8 mouse cellular contexts compared by ENCODE assay signal in the genomic region with DNA sequence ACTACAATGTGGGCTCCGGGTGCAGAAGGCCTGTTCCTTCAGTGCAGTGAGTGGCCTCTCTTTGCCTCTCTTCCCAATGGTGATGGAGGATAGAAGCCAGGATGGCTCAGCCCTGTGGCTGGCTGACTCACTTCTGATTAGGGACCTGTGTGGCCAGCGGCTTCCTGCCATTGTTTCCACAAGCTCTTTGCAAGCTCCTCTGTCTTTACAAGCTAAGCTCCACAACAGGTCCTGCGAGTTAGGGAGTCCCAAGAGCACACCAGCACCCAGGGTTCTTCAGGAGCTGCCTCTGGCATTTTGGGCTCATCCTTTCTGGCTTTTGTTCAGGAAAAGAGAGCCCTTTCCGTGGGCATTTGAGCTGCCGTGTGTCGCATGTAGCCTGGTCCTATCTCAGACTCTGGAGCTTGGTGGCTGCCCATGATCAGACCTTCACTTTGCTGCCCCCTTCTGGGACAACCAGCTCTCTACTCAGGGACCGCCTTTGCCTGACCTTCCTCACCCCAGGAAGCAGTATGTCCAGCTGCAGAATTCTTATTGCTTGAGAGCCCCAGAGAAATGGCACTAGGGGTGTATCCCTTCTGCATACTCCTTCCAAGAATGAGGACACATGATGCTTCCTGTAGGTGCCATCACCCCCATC.
DNase-seq lines count a peak whose midpoint lies in the region; ATAC-seq lines count a peak whose summit lies in the region.

No protein-coding gene starts in this region.

- H3K9ac ChIP-seq in embryonic facial prominence, embryonic 14.5 days (ENCODE audit: low read depth, low read length), result no peak overlapping the region
- no peak overlapping the region for H3K9ac ChIP-seq in kidney, embryonic 15.5 days
- 0 out of 2 replicates have a peak overlapping the region, but pooled peaks have one; percentile 14 for H3K9ac ChIP-seq in liver, embryonic 12.5 days
- H3K9ac ChIP-seq in stomach, embryonic 14.5 days (replicated peaks; ENCODE audit: low read depth, low read length), result no peak overlapping the region

- peak; percentile 60; the same call in 1 of the 2 replicates for ATAC-seq in embryonic facial prominence, embryonic 14.5 days (ENCODE audit: low read depth)
- peak; percentile 60 for ATAC-seq in kidney, embryonic 15.5 days (replicated peaks; ENCODE audit: low FRiP score)
- ATAC-seq in liver, embryonic 12.5 days, result peak; percentile 76
- peak; percentile 44; the same call in 1 of the 2 replicates for ATAC-seq in stomach, embryonic 14.5 days (ENCODE audit: insufficient number of reproducible peaks, insufficient read depth, low FRiP score, low read depth)

- no peak overlapping the region for H3K4me3 ChIP-seq in embryonic facial prominence, embryonic 14.5 days (ENCODE audit: low read depth, low read length)
- H3K4me3 ChIP-seq in kidney, embryonic 15.5 days (replicated peaks), result no peak overlapping the region
- H3K4me3 ChIP-seq in liver, embryonic 12.5 days, result no peak overlapping the region
- H3K4me3 ChIP-seq in stomach, embryonic 14.5 days (ENCODE audit: low read depth, low read length), result no peak overlapping the region

- H3K36me3 ChIP-seq in embryonic facial prominence, embryonic 14.5 days (ENCODE audit: control insufficient read depth, insufficient read depth, low read length), result no peaks in the 10 kb centered on the region
- H3K36me3 ChIP-seq in kidney, embryonic 15.5 days, result 0 out of 2 replicates have a peak, but pooled peaks cover 3% of the 10 kb centered on the region
- H3K36me3 ChIP-seq in liver, embryonic 12.5 days, result peaks cover 16% of the 10 kb centered on the region
- H3K36me3 ChIP-seq in stomach, embryonic 14.5 days (ENCODE audit: control insufficient read depth, insufficient read depth, low read length), result no peaks in the 10 kb centered on the region

- no peaks in the 10 kb centered on the region for H3K9me3 ChIP-seq in embryonic facial prominence, embryonic 14.5 days (ENCODE audit: control insufficient read depth, low read length)
- H3K9me3 ChIP-seq in kidney, embryonic 15.5 days (replicated peaks), result no peaks in the 10 kb centered on the region
- no peaks in the 10 kb centered on the region for H3K9me3 ChIP-seq in liver, embryonic 12.5 days (replicated peaks)
- no peaks in the 10 kb centered on the region for H3K9me3 ChIP-seq in stomach, embryonic 14.5 days (ENCODE audit: control insufficient read depth, low read depth, low read length)

- H3K27ac ChIP-seq in embryonic facial prominence, embryonic 14.5 days (replicated peaks; ENCODE audit: low read depth, low read length), result no peak overlapping the region
- peak overlapping the region; percentile 82 for H3K27ac ChIP-seq in kidney, embryonic 15.5 days
- peak overlapping the region; percentile 69 for H3K27ac ChIP-seq in liver, embryonic 12.5 days
- H3K27ac ChIP-seq in stomach, embryonic 14.5 days (ENCODE audit: low read length), result no peak overlapping the region

- DNase-seq in CD4-positive helper T cell, adult 2 months (ENCODE audit: low read depth, low spot score), result peak; percentile 73
- DNase-seq in adrenal gland, postnatal 4 days (ENCODE audit: low spot score in 2 of 2), result peak; percentile 33 to 63
- DNase-seq in embryonic facial prominence, embryonic 14.5 days (ENCODE audit: low spot score), result peak; percentile 59
- DNase-seq in heart, adult 9 months (ENCODE audit: low spot score in 2 of 2), result peak; percentile 84 to 89
- DNase-seq in natural killer cell, adult 2 months (ENCODE audit: low spot score in 2 of 2), result peak; percentile 63 to 71

- H3K27me3 ChIP-seq in embryonic facial prominence, embryonic 14.5 days (replicated peaks; ENCODE audit: control insufficient read depth, insufficient read depth, low read length), result no peaks in the 10 kb centered on the region
- H3K27me3 ChIP-seq in kidney, embryonic 15.5 days, result no peaks in the 10 kb centered on the region
- no peaks in the 10 kb centered on the region for H3K27me3 ChIP-seq in liver, embryonic 12.5 days (replicated peaks)
- H3K27me3 ChIP-seq in stomach, embryonic 14.5 days (ENCODE audit: control insufficient read depth, insufficient read depth, low read length), result no peaks in the 10 kb centered on the region

- no peak overlapping the region for H3K4me2 ChIP-seq in embryonic facial prominence, embryonic 14.5 days (ENCODE audit: low read depth, low read length)
- H3K4me2 ChIP-seq in kidney, embryonic 15.5 days, result peak overlapping the region; percentile 29; the same call in 1 of the 2 replicates
- peak overlapping the region; percentile 40 for H3K4me2 ChIP-seq in liver, embryonic 12.5 days
- H3K4me2 ChIP-seq in stomach, embryonic 14.5 days (replicated peaks; ENCODE audit: low read depth, low read length), result no peak overlapping the region

- H3K4me1 ChIP-seq in embryonic facial prominence, embryonic 14.5 days (ENCODE audit: control insufficient read depth, insufficient read depth, low read length), result peaks cover 42% of the 10 kb centered on the region
- H3K4me1 ChIP-seq in kidney, embryonic 15.5 days, result peaks cover 63% of the 10 kb centered on the region
- peaks cover 89% of the 10 kb centered on the region for H3K4me1 ChIP-seq in liver, embryonic 12.5 days
- H3K4me1 ChIP-seq in stomach, embryonic 14.5 days (ENCODE audit: control insufficient read depth, insufficient read depth, low read length), result peaks cover 56% of the 10 kb centered on the region

- WGBS in embryonic facial prominence, embryonic 14.5 days, result 30% methylated on average over 7 of the region's 7 CpGs
- 26% methylated on average over 7 of the region's 7 CpGs for WGBS in kidney, embryonic 15.5 days
- WGBS in liver, embryonic 12.5 days (ENCODE audit: insufficient replicate concordance), result 6% methylated on average over 7 of the region's 7 CpGs
- WGBS in stomach, embryonic 14.5 days, result 36% methylated on average over 7 of the region's 7 CpGs

Comparison
In these comparisons a context has a peak if more than half of its experiments do, and no peak if none do; other contexts are left out.
1. H3K27ac ChIP-seq: peak in kidney, embryonic 15.5 days (single experiment) and liver, embryonic 12.5 days (single experiment); none in embryonic facial prominence, embryonic 14.5 days (single experiment) and stomach, embryonic 14.5 days (single experiment).
2. H3K4me2 ChIP-seq: peak in kidney, embryonic 15.5 days (single experiment) and liver, embryonic 12.5 days (single experiment); none in embryonic facial prominence, embryonic 14.5 days (single experiment) and stomach, embryonic 14.5 days (single experiment).
3. Peak in every context shown above with its lines, with median percentiles within 50 percentile points of each other: DNase-seq and ATAC-seq.